Mouse (Mus musculus) forebrain, embryonic 11.5 days (tissue): ENCODE data around the gene Tas2r107. TPM values are rescaled to one million over a fixed set of nuclear protein-coding genes. Genes with fewer than 3 reads are reported as not detected.
"Not testable (repeated sequence)": the region's sequence is repeated elsewhere in the genome, so short reads cannot be mapped to it uniquely, and the experiment has no call there.

Source experiments
- ATAC-seq: fragments of 200-750 bp; cut with Nextera tagmentation; replicated peaks from 2 replicates; pipeline ENCODE4 v1.8.0; 2017; ENCODE audit warnings: moderate TSS enrichment; ENCODE audit not compliant: low FRiP score
- DNase-seq: peaks from one replicate; pipeline ENCODE4 v3.0.0-alpha.2; 2017; ENCODE audit warnings: low spot score
- H3K27ac ChIP-seq: fragments of 300-500 bp; sonication (generic); 2 replicates; pipeline ENCODE4 v1.5.1; 2014; ENCODE audit warnings: low read depth, low read length
- H3K27me3 ChIP-seq: fragments of 300-500 bp; sonication (generic); 2 replicates; pipeline ENCODE4 v1.6.1; 2014; ENCODE audit warnings: mild to moderate bottlenecking, low read length, mixed read lengths; ENCODE audit not compliant: control insufficient read depth, insufficient read depth
- H3K36me3 ChIP-seq: fragments of 300-500 bp; sonication (generic); 2 replicates; pipeline ENCODE4 v1.6.1; 2014; ENCODE audit warnings: mild to moderate bottlenecking, low read length, moderate library complexity, mixed read lengths; ENCODE audit not compliant: control insufficient read depth, insufficient read depth
- H3K4me1 ChIP-seq: fragments of 300-500 bp; sonication (generic); replicated peaks from 2 replicates; pipeline ENCODE4 v1.6.1; 2014; ENCODE audit warnings: low read length, mixed read lengths; ENCODE audit not compliant: control insufficient read depth, insufficient read depth
- H3K4me2 ChIP-seq: fragments of 300-500 bp; sonication (generic); 2 replicates; pipeline ENCODE4 v1.6.1; 2014; ENCODE audit warnings: low read depth, mild to moderate bottlenecking, low read length, moderate library complexity, mixed read lengths; ENCODE audit not compliant: severe bottlenecking
- H3K4me3 ChIP-seq: fragments of 300-500 bp; sonication (generic); 2 replicates; pipeline ENCODE4 v1.5.1; 2014; ENCODE audit warnings: low read depth, low read length
- H3K9ac ChIP-seq: fragments of 300-500 bp; sonication (generic); 2 replicates; pipeline ENCODE4 v1.6.1; 2014; ENCODE audit warnings: low read length
- H3K9me3 ChIP-seq: fragments of 300-500 bp; sonication (generic); 2 replicates; pipeline ENCODE4 v1.6.1; 2016; ENCODE audit warnings: low read length, mixed read lengths; ENCODE audit not compliant: control insufficient read depth
- WGBS: fragments of 180-500 bp; shearing (Covaris S2); extraction: QIAGEN DNeasy Blood & Tissue Kit; methylation state at CpG from one replicate; pipeline ENCODE4 v1.1.7; 2014; 5-methylcytosine and 5-hydroxymethylcytosine counted together
- polyA plus RNA-seq: library from polyadenylated mRNA; unstranded; fragments of >200 nt; fragmentation: Nextera tagmentation; extraction: Ambion mirVana; gene quantifications from 2 replicates; pipeline ENCODE4 v1.2.1, GENCODE M21; 2014

Gene Tas2r107
- polyA plus RNA-seq: not detected in 2 replicates

GRCm38 (mm10) chr6:131660049-131660448, at the start of gene Tas2r107:
Gene Tas2r107, minus strand, starts transcription at chr6:131660149.
- Histone ChIP-seq H3K36me3 (no peaks in the 10 kb centered on the region), H3K9me3 (no peaks in the 10 kb centered on the region), H3K9ac (no peak within 1 kb of the TSS), H3K4me2 (no peak within 1 kb of the TSS), H3K4me3 (no peak within 1 kb of the TSS), H3K27ac (no peak within 1 kb of the TSS), H3K4me1 (no peaks in the 10 kb centered on the region), H3K27me3 (no peaks in the 10 kb centered on the region)
- ATAC-seq (no peak), DNase-seq (no peak)

DNA sequence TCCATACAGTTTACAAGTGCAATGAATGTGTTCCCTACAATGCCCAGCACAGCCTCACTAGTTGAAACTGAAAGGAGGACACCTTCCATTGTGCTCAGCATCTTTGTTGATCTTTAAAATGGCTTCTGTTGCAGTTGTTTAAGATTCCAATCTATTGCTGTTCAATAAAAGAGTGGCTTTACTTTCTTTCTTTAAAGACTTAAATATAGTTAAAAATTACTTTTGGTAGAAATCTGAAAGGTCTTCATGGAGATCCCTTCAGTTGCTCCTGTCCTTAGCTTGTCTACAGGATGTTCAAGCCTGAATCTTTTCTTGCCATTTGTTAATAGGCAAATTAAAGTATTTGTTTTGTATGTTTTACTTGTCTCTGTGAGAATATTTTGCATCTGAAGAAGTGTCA, 30.0 kb upstream of the Tas2r107 start, which contains the start of gene Tas2r114:
Gene Tas2r114 (minus strand): TSS at position 101 of the 400 bp plus-strand sequence.
- Histone ChIP-seq H3K27me3 (no peaks in the 10 kb centered on the region), H3K9me3 (no peaks in the 10 kb centered on the region; the same call in 1 of the 2 replicates), H3K9ac (no peak within 1 kb of the TSS), H3K27ac (no peak within 1 kb of the TSS), H3K4me1 (no peaks in the 10 kb centered on the region), H3K4me3 (no peak within 1 kb of the TSS), H3K4me2 (no peak within 1 kb of the TSS), H3K36me3 (no peaks in the 10 kb centered on the region)
- DNase-seq: no peak
- ATAC-seq: no peak

DNA sequence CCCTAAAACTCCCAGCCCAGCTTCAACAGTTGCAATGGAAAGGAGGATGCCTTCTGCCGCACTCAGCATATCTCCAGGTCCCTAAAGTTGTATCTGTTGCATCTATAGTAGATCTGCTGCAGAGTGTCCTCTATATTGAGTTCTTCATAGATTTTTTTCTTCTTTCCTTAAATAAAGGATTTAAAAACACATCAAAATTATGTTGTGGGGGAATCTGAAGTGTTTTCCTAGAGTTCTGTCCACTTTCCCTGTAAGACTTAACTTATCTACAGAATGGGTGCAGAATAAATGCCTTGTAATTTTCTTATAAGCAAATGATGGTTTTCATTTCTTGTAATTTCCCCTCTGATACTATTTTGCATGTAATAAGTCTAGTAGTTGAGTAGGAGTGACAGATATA, 27.4 kb upstream of the Tas2r107 start, which contains the start of gene Tas2r105:
Gene Tas2r105 (minus strand): TSS at position 101 of the 400 bp plus-strand sequence.
- no peak within 1 kb of the TSS for H3K4me2 ChIP-seq
- H3K27me3 ChIP-seq: no peaks in the 10 kb centered on the region
- WGBS: 82% methylated on average over 1 of the region's 1 CpGs
- DNase-seq (no peak), ATAC-seq (no peak)
- H3K4me1 ChIP-seq: no peaks in the 10 kb centered on the region
- H3K9ac ChIP-seq: no peak within 1 kb of the TSS
- no peak within 1 kb of the TSS for H3K4me3 ChIP-seq
- no peaks in the 10 kb centered on the region for H3K36me3 ChIP-seq
- no peak within 1 kb of the TSS for H3K27ac ChIP-seq
- H3K9me3 ChIP-seq: no peaks in the 10 kb centered on the region

- whole genome bisulfite sequencing: 87% methylated on average over 1 of the region's 1 CpGs
- Histone ChIP-seq H3K27ac (no peak within 1 kb of the TSS), H3K4me2 (no peak within 1 kb of the TSS), H3K9me3 (no peaks in the 10 kb centered on the region), H3K36me3 (no peaks in the 10 kb centered on the region), H3K9ac (no peak within 1 kb of the TSS), H3K27me3 (no peaks in the 10 kb centered on the region), H3K4me3 (no peak within 1 kb of the TSS), H3K4me1 (no peaks in the 10 kb centered on the region)
- ATAC-seq: no peak
- DNase-seq: no peak
These were observed 25.7 kb upstream of the Tas2r107 start, which contains the start of gene Tas2r104 for GRCm38 (mm10) chr6:131685644-131686043. Gene Tas2r104, minus strand, starts transcription at chr6:131685744.

GRCm38 (mm10) chr6:131678786-131679185, 18.8 kb upstream of the Tas2r107 start, which contains the start of gene Tas2r106:
Gene Tas2r106, minus strand, starts transcription at chr6:131678886.
- H3K4me1 ChIP-seq: no peaks in the 10 kb centered on the region
- H3K9ac ChIP-seq: no peak within 1 kb of the TSS
- H3K27me3 ChIP-seq: no peaks in the 10 kb centered on the region
- ATAC-seq: no peak
- H3K27ac ChIP-seq: no peak within 1 kb of the TSS
- no peak within 1 kb of the TSS for H3K4me3 ChIP-seq
- H3K36me3 ChIP-seq: no peaks in the 10 kb centered on the region
- no peak for DNase-seq
- no peaks in the 10 kb centered on the region for H3K9me3 ChIP-seq
- 77% methylated on average over 3 of the region's 3 CpGs for WGBS
- H3K4me2 ChIP-seq: no peak within 1 kb of the TSS

- H3K4me1 ChIP-seq: no peaks in the 10 kb centered on the region
- no peak within 1 kb of the TSS for H3K9ac ChIP-seq
- WGBS: 83% methylated on average over 3 of the region's 3 CpGs
- no peaks in the 10 kb centered on the region; the same call in 1 of the 2 replicates for H3K9me3 ChIP-seq
- H3K4me2 ChIP-seq: no peak within 1 kb of the TSS
- ATAC-seq: no peak
- DNase-seq: no peak
- H3K36me3 ChIP-seq: no peaks in the 10 kb centered on the region
- no peak within 1 kb of the TSS for H3K27ac ChIP-seq
- no peaks in the 10 kb centered on the region for H3K27me3 ChIP-seq
- no peak within 1 kb of the TSS for H3K4me3 ChIP-seq
These were observed 29.1 kb downstream of the Tas2r107 start, which contains the start of gene Tas2r130 for GRCm38 (mm10) chr6:131630812-131631211. Gene Tas2r130, minus strand, starts transcription at chr6:131630912.

- not testable (repeated sequence) for H3K4me1 ChIP-seq, H3K4me3 ChIP-seq, H3K9ac ChIP-seq, ATAC-seq, H3K4me2 ChIP-seq, H3K9me3 ChIP-seq, H3K27ac ChIP-seq, H3K36me3 ChIP-seq, DNase-seq, H3K27me3 ChIP-seq
- 89% methylated on average over 1 of the region's 1 CpGs for WGBS
These were observed 50.0 kb downstream of the Tas2r107 start for GRCm38 (mm10) chr6:131609956-131610355.

Other genes with a start within 250 kb of the Tas2r107 start
- not detected in 2 replicates for gene 5430401F13Rik, start 173.7 kb downstream of the Tas2r107 start, polyA plus RNA-seq
- gene Gm6619, start 173.7 kb downstream of the Tas2r107 start, polyA plus RNA-seq: not detected in 2 replicates
- not detected in 2 replicates for gene Tas2r130, start 29.2 kb downstream of the Tas2r107 start, polyA plus RNA-seq
- gene Tas2r106, start 18.7 kb upstream of the Tas2r107 start, polyA plus RNA-seq: not detected in 2 replicates
- not detected in 2 replicates for gene Tas2r104, start 25.6 kb upstream of the Tas2r107 start, polyA plus RNA-seq
- gene Tas2r105, start 27.3 kb upstream of the Tas2r107 start, polyA plus RNA-seq: not detected in 2 replicates
- not detected in 2 replicates for gene Tas2r114, start 29.9 kb upstream of the Tas2r107 start, polyA plus RNA-seq